Mouse (Mus musculus) bone marrow, adult 2 months (tissue): ENCODE results near the gene Gabbr2.

Experiments used
- CTCF ChIP-seq: fragments of 200-500 bp; IDR thresholded peaks from 2 replicates; pipeline ENCODE4 v1.5.1; 2011; ENCODE audit warnings: low read length, control low read depth; ENCODE audit not compliant: control insufficient read depth, insufficient read depth
- POLR2A ChIP-seq: fragments of 200-500 bp; IDR thresholded peaks from 2 replicates; pipeline ENCODE4 v1.6.1; 2011; ENCODE audit warnings: low read depth, mild to moderate bottlenecking, control low read depth, low read length, borderline replicate concordance; ENCODE audit not compliant: control insufficient read depth

- TF ChIP-seq CTCF = no peak
- no peak for TF ChIP-seq POLR2A
Measured at GRCm38 (mm10) chr4:46623007-46623406, 368.7 kb downstream of the Gabbr2 start.
